Mouse (Mus musculus) limb, embryonic 14.5 days (tissue): ENCODE measurements at regions not wholly inside any gene's neighbourhood (a gene's known extent, or its start where the extent isn't known, plus 50 kb on each side); places are given as distances from the start of the nearest gene placed in this dataset.

Experiments
- ATAC-seq: fragments of 200-750 bp; cut with Nextera tagmentation; 2 replicates; pipeline ENCODE4 v1.8.0; 2017; ENCODE audit warnings: low read depth, moderate number of reproducible peaks, moderate TSS enrichment; ENCODE audit not compliant: low FRiP score
- DNase-seq: peaks from one replicate; pipeline ENCODE4 v3.0.0-alpha.2; 2015; ENCODE audit warnings: low spot score
- H3K27ac ChIP-seq: fragments of 300-500 bp; sonication (generic); replicated peaks from 2 replicates; pipeline ENCODE4 v1.5.1; 2014; ENCODE audit warnings: low read depth, mild to moderate bottlenecking, low read length, moderate library complexity, mixed read lengths
- H3K27me3 ChIP-seq: fragments of 300-500 bp; sonication (generic); 2 replicates; pipeline ENCODE4 v1.6.1; 2014; ENCODE audit warnings: low read length, mixed read lengths; ENCODE audit not compliant: control insufficient read depth, insufficient read depth
- H3K36me3 ChIP-seq: fragments of 300-500 bp; sonication (generic); 2 replicates; pipeline ENCODE4 v1.6.1; 2014; ENCODE audit warnings: mild to moderate bottlenecking, low read length, moderate library complexity, mixed read lengths; ENCODE audit not compliant: control insufficient read depth, insufficient read depth
- H3K4me1 ChIP-seq: fragments of 300-500 bp; sonication (generic); 2 replicates; pipeline ENCODE4 v1.6.1; 2014; ENCODE audit warnings: antibody characterized with exemption, low read length, mixed read lengths; ENCODE audit not compliant: control insufficient read depth, insufficient read depth
- H3K4me2 ChIP-seq: fragments of 300-500 bp; sonication (generic); replicated peaks from 2 replicates; pipeline ENCODE4 v1.6.1; 2014; ENCODE audit warnings: low read depth, mild to moderate bottlenecking, low read length, moderate library complexity; ENCODE audit not compliant: severe bottlenecking
- H3K4me3 ChIP-seq: fragments of 300-500 bp; sonication (generic); replicated peaks from 2 replicates; pipeline ENCODE4 v1.5.1; 2014; ENCODE audit warnings: low read length
- H3K9ac ChIP-seq: fragments of 300-500 bp; sonication (generic); 2 replicates; pipeline ENCODE4 v1.6.1; 2014; ENCODE audit warnings: mild to moderate bottlenecking, low read depth, low read length, moderate library complexity; ENCODE audit not compliant: severe bottlenecking
- H3K9me3 ChIP-seq: fragments of 300-500 bp; sonication (generic); 2 replicates; pipeline ENCODE4 v1.6.1; 2016; ENCODE audit warnings: low read length; ENCODE audit not compliant: control insufficient read depth
- POLR2A ChIP-seq: fragments of 200-500 bp; IDR thresholded peaks from 2 replicates; pipeline ENCODE4 v1.8.0; 2012; ENCODE audit warnings: inconsistent platforms, mild to moderate bottlenecking, moderate library complexity, borderline replicate concordance; ENCODE audit not compliant: insufficient read depth, insufficient read length; ENCODE audit errors: extremely low read depth
- WGBS: fragments of 180-500 bp; shearing (Covaris S2); extraction: QIAGEN DNeasy Blood & Tissue Kit; methylation state at CpG from one replicate; pipeline ENCODE4 v1.1.7; 2014; 5-methylcytosine and 5-hydroxymethylcytosine counted together

GRCm38 (mm10) chr5:74757557-74757956, 54.8 kb upstream of the Lnx1 start:
- no peak overlapping the region for H3K27ac ChIP-seq
- H3K4me1 ChIP-seq = no peaks in the 10 kb centered on the region
- H3K36me3 ChIP-seq = no peaks in the 10 kb centered on the region
- H3K4me3 ChIP-seq = no peak overlapping the region
- no peaks in the 10 kb centered on the region for H3K27me3 ChIP-seq
- no peak for TF ChIP-seq POLR2A
- H3K4me2 ChIP-seq = no peak overlapping the region
- H3K9ac ChIP-seq = no peak overlapping the region
- 87% methylated on average over 5 of the region's 5 CpGs for WGBS
- H3K9me3 ChIP-seq = no peaks in the 10 kb centered on the region
- no peak for DNase-seq
- no peak for ATAC-seq

- DNase-seq (no peak), ATAC-seq (no peak)
- H3K27me3 ChIP-seq = no peaks in the 10 kb centered on the region
- no peak overlapping the region for H3K9ac ChIP-seq
- H3K4me1 ChIP-seq = no peaks in the 10 kb centered on the region
- no peaks in the 10 kb centered on the region for H3K36me3 ChIP-seq
- H3K9me3 ChIP-seq = no peaks in the 10 kb centered on the region
- no peak overlapping the region for H3K27ac ChIP-seq
- H3K4me2 ChIP-seq = no peak overlapping the region
- no peak for TF ChIP-seq POLR2A
- no peak overlapping the region for H3K4me3 ChIP-seq
- WGBS = 81% methylated on average over 3 of the region's 3 CpGs
Observed at GRCm38 (mm10) chr5:74752961-74753360, 50.2 kb upstream of the Lnx1 start.
